Comparison of ENCODE assay signal across 8 mouse cellular contexts in the genomic region with DNA sequence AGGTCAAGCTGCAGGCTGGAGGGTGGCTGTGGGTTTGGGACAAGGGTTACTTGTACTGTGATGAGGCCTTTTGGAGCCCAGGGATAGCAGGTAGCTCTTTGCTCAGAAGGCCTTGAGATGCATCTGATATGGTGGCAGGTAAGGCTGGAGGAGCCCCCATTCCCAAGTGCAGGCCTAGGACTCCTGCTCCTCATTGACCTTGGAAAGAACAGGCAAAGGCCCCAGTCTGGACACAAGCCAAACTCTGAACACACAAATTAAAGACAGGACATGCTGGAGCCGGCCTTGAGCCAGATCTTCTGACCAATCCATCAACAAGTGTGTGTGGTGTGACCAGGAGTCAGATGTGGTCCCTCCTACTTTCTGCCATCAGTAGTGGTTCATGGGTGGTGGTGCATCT. TPM values are rescaled to one million over a fixed set of nuclear protein-coding genes. Genes with fewer than 3 reads are reported as not detected.
DNase-seq lines count a peak whose midpoint lies in the region; ATAC-seq lines count a peak whose summit lies in the region.

No protein-coding gene starts in this region.

- no peaks in the 10 kb centered on the region for H3K9me3 ChIP-seq in forebrain, embryonic 11.5 days (ENCODE audit: control insufficient read depth, low read length)
- no peaks in the 10 kb centered on the region for H3K9me3 ChIP-seq in intestine, embryonic 16.5 days (ENCODE audit: control insufficient read depth, low read length)

- 73% methylated on average over 1 of the region's 1 CpGs for WGBS in forebrain, embryonic 11.5 days
- WGBS in intestine, embryonic 16.5 days, result 25% methylated on average over 1 of the region's 1 CpGs

- no peak overlapping the region for H3K4me3 ChIP-seq in forebrain, embryonic 11.5 days (ENCODE audit: low read depth, low read length)
- peak overlapping the region; percentile 54; the same call in 1 of the 2 replicates for H3K4me3 ChIP-seq in intestine, embryonic 16.5 days (ENCODE audit: low read length)

- peak; percentile 96 for DNase-seq in heart, adult 11 months
- no peak for DNase-seq in heart, adult 8-10 months (ENCODE audit: low spot score)
- DNase-seq in adrenal gland, postnatal 10 days, result peak; percentile 59
- no peak for DNase-seq in forebrain, embryonic 11.5 days (ENCODE audit: low spot score)
- no peak for DNase-seq in spleen, postnatal 10 days (ENCODE audit: low spot score in 2 of 2)
- no peak for DNase-seq in spleen, postnatal 4 days (ENCODE audit: low spot score in 2 of 2)
- DNase-seq in spleen, adult 12 weeks (ENCODE audit: low spot score), result no peak

- H3K4me1 ChIP-seq in forebrain, embryonic 11.5 days (replicated peaks; ENCODE audit: control insufficient read depth, insufficient read depth, low read length), result peaks cover 10% of the 10 kb centered on the region
- 0 out of 2 replicates have a peak, but pooled peaks cover 9% of the 10 kb centered on the region for H3K4me1 ChIP-seq in intestine, embryonic 16.5 days (ENCODE audit: control insufficient read depth, insufficient read depth, low read length)

- peaks cover 18% of the 10 kb centered on the region for H3K27me3 ChIP-seq in forebrain, embryonic 11.5 days (ENCODE audit: control insufficient read depth, insufficient read depth, low read length)
- peaks cover 28% of the 10 kb centered on the region for H3K27me3 ChIP-seq in intestine, embryonic 16.5 days (replicated peaks; ENCODE audit: control insufficient read depth, insufficient read depth, low read length)

- H3K4me2 ChIP-seq in forebrain, embryonic 11.5 days (ENCODE audit: low read depth, low read length, severe bottlenecking), result peak overlapping the region; percentile 92
- peak overlapping the region; percentile 24 for H3K4me2 ChIP-seq in intestine, embryonic 16.5 days (ENCODE audit: low read depth, low read length)

- H3K9ac ChIP-seq in forebrain, embryonic 11.5 days (ENCODE audit: low read length), result no peak overlapping the region
- H3K9ac ChIP-seq in intestine, embryonic 16.5 days (ENCODE audit: low read depth, low read length), result no peak overlapping the region

- H3K27ac ChIP-seq in forebrain, embryonic 11.5 days (ENCODE audit: low read depth, low read length), result no peak overlapping the region
- no peak overlapping the region for H3K27ac ChIP-seq in intestine, embryonic 16.5 days (ENCODE audit: low read length)

- H3K36me3 ChIP-seq in forebrain, embryonic 11.5 days (ENCODE audit: control insufficient read depth, insufficient read depth, low read length), result no peaks in the 10 kb centered on the region
- H3K36me3 ChIP-seq in intestine, embryonic 16.5 days (ENCODE audit: control insufficient read depth, insufficient read depth, low read length), result no peaks in the 10 kb centered on the region

- no peak for ATAC-seq in forebrain, embryonic 11.5 days (replicated peaks; ENCODE audit: low FRiP score)
- ATAC-seq in intestine, embryonic 16.5 days, result no peak

RNA-seq across cellular contexts. Expression of gene Adcyap1r1, which starts 1.8 kb away (rescaled TPM):
- total RNA-seq in heart, adult 8-10 months (2022), result 1 to 10 TPM; 5.1 to 5.8 (median 5.4) TPM
- 10 to 100 TPM; 28.8 to 37.0 TPM for total RNA-seq in adrenal gland, postnatal 10 days (2021)
- 7.9 and 8.9 TPM in 2 replicates for polyA plus RNA-seq in forebrain, embryonic 11.5 days (2014; fragmentation: Nextera tagmentation; extraction: Ambion mirVana)
- polyA plus RNA-seq in intestine, embryonic 16.5 days (2015; fragmentation: Nextera tagmentation; extraction: Ambion mirVana), result 3.8 and 4.4 TPM in 2 replicates

Comparison
In these comparisons a context has a peak if more than half of its experiments do, and no peak if none do; other contexts are left out.
1. DNase-seq: peak in heart, adult 11 months (single experiment) and adrenal gland, postnatal 10 days (single experiment); none in heart, adult 8-10 months (single experiment), forebrain, embryonic 11.5 days (single experiment), spleen, postnatal 10 days (0 of 2), spleen, postnatal 4 days (0 of 2) and spleen, adult 12 weeks (single experiment).
2. RNA of gene Adcyap1r1, which starts 1.8 kb away (total RNA-seq): 28.8 to 37.0 TPM in adrenal gland, postnatal 10 days; 5.1 to 5.8 TPM in heart, adult 8-10 months; every median in the first group is over 4 times any median in the second.